In genomic region chr7:67049206-67049605, GRCm38 (mm10) we compare ENCODE assay signal across 23 mouse cellular contexts.
DNase-seq lines count a peak whose midpoint lies in the region; TF ChIP-seq lines count a peak whose summit lies in the region.
"Had no signal": no experiment of that assay in that cellular context is flagged by ENCODE, and none has a peak within 500 bp of the region (broad histone marks: within the 10 kb centered on the region; RNA-seq: fewer than 3 reads in every experiment).

No protein-coding gene starts in this region.

- no peak for TF ChIP-seq CTCF in layer of hippocampus, adult 2 months (conservative IDR thresholded peaks at IDR 0.05)
- TF ChIP-seq CTCF in brain, embryonic 14.5 days (IDR thresholded peaks at IDR 0.05; ENCODE audit: borderline replicate concordance, extremely low read depth, insufficient read depth, insufficient read length) = no peak

- TF ChIP-seq POLR2A in brain, embryonic 14.5 days (IDR thresholded peaks at IDR 0.05; ENCODE audit: borderline replicate concordance, extremely low read depth, insufficient read depth, insufficient read length, poor library complexity, severe bottlenecking) = no peak

- H3K4me3 ChIP-seq in layer of hippocampus, adult 2 months = no peak overlapping the region
- H3K4me3 ChIP-seq: embryonic facial prominence, embryonic 12.5 days; embryonic facial prominence, embryonic 15.5 days; forebrain, embryonic 12.5 days; heart, adult 2 months; heart, embryonic 10.5 days; heart, embryonic 13.5 days had no signal

- peak overlapping the region; percentile 18; the same call in 1 of the 2 replicates for H3K27ac ChIP-seq in layer of hippocampus, adult 2 months
- H3K27ac ChIP-seq: embryonic facial prominence, embryonic 12.5 days; embryonic facial prominence, embryonic 15.5 days; forebrain, embryonic 12.5 days; heart, adult 2 months; heart, embryonic 10.5 days; heart, embryonic 13.5 days; hindbrain, embryonic 14.5 days; hindbrain, postnatal 0 days had no signal

- DNase-seq in adrenal gland, postnatal 10 days = peak; percentile 37
- no peak for DNase-seq in adrenal gland, adult 18-20 months (ENCODE audit: low spot score in 2 of 2)
- DNase-seq in cerebellum, postnatal 14 days = peak; percentile 48 to 60
- DNase-seq in cerebellum, adult 11 months = no peak
- no peak for DNase-seq in layer of hippocampus, adult 2 months (ENCODE audit: low spot score in 2 of 2)
- DNase-seq in layer of hippocampus, adult 18-20 months (ENCODE audit: low spot score in 2 of 2) = no peak
- DNase-seq in brain, embryonic 14.5 days (ENCODE audit: low read depth) = peak; percentile 35
- no peak for DNase-seq in urinary bladder, postnatal 14 days (ENCODE audit: low spot score)
- DNase-seq: adrenal gland, adult 2 months; cerebellum, adult 2 months; cerebellum, adult 9-11 months; gastrocnemius, postnatal 36 days; heart, adult 2 months; heart, postnatal 14 days; heart, postnatal 4 days; kidney, adult 18-20 months had no signal

Comparison
In these comparisons a context has a peak if more than half of its experiments do, and no peak if none do; other contexts are left out.
1. DNase-seq: peak in adrenal gland, postnatal 10 days (single experiment), cerebellum, postnatal 14 days (2 of 2) and brain, embryonic 14.5 days (single experiment); none in adrenal gland, adult 18-20 months (0 of 2), cerebellum, adult 11 months (single experiment), layer of hippocampus, adult 2 months (0 of 2), layer of hippocampus, adult 18-20 months (0 of 2) and urinary bladder, postnatal 14 days (single experiment).